Mouse (Mus musculus) kidney, adult 2 months (tissue): ENCODE data around the gene Psg16.

Source experiments
- CTCF ChIP-seq: fragments of 200-500 bp; conservative IDR thresholded peaks from 2 replicates; pipeline ENCODE4 v1.5.1; 2011; ENCODE audit warnings: low read depth, mild to moderate bottlenecking, control low read depth, low read length, moderate library complexity, mixed read lengths; ENCODE audit not compliant: insufficient read depth, insufficient read length
- POLR2A ChIP-seq: fragments of 200-500 bp; IDR thresholded peaks from one replicate; pipeline ENCODE4 v1.6.1; 2011; ENCODE audit warnings: low read depth, low read length, control low read depth

GRCm38 (mm10) chr7:17091280-17091679, 17.4 kb downstream of the Psg16 start:
- TF ChIP-seq CTCF: no peak; the same call in 1 of the 2 replicates
- TF ChIP-seq POLR2A: no peak
